Mouse (Mus musculus) testis, postnatal 10 days (tissue): ENCODE measurements at regions not wholly inside any gene's neighbourhood (a gene's known extent, or its start where the extent isn't known, plus 50 kb on each side); places are given as distances from the start of the nearest gene placed in this dataset.
A peak's percentile ranks its signal among the peaks of the same experiment; 100 is the strongest.

Experiments
- DNase-seq: peaks from one replicate; pipeline ENCODE4 v3.0.0; 2021; ENCODE audit warnings: low spot score

GRCm38 (mm10) chr2:170294657-170295056 lies 133.0 kb downstream of the Bcas1 start:
- no peak for DNase-seq

- no peak for DNase-seq
Measured at GRCm38 (mm10) chr2:170291841-170292655, 135.6 kb downstream of the Bcas1 start.

- DNase-seq: no peak
Measured at GRCm38 (mm10) chr2:170289378-170289960, 138.2 kb downstream of the Bcas1 start.

DNA sequence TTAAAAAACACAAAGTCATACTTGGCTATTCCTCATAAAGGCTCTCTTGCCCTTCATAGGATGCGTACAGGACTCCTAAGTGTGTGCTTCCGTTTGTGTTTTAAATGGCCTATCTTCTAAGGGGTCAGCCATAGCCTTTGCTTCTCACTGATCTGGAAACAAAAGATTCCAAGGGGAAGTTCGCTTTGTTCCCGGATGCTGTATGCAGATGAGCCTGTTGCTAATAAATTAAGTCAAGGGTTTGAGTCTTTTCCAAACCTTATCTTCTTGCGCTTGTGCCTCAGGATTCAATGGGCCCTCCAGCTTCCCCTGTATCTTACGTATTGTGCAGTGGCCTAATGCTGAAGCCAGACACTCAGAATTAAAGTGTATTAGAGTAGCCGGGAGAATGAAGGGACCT lies 138.9 kb downstream of the Bcas1 start:
- no peak for DNase-seq

DNA sequence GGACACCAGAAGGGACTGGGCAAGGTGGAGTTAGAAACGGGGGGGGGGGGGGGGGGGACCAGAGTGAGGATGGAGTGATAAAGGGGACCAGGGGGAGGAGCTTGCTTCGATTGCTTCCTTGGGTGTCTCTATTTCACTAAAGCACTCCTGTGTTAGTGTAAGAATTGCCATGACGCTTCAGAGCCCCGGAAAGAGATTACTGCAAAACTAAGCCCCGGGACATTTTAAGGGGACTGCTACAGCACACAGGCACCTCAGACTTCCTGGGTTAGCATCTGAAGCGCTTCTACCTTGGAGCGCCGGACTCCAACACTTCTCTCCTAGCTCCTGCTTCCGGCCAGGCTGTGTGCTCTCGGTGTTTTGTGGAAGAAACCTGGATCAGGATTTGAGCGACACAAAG lies 139.4 kb downstream of the Bcas1 start:
- no peak for DNase-seq

DNA sequence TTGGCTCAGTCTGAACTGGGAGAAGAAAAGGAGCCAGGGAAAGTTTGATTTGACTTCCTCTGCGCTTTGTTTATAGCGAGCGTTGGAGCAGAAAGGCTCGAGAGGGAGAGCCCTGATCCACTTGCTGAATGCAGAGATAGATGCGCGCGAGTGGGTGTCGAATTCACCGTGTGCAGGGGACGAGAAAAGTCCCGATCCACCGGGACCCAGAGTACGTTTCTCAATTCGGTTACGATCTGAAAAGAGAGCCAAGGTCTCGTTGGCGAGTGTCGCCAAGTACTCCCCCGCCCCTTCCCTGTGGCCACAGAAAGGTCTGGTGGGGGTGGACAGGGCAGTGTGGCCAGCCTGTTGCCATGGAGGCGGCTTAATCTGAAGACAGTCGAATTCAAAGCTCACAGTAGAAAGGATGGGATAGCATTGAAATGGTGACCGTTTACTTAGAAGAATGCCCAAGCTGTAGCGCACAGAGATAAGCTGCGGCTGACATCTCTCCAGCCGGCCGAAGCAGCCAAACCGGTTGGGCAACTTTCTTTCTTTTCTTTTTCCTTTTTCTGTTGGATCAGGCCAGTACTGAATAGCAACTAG lies 139.5 kb upstream of the Zfp217 start:
- peak; percentile 75 for DNase-seq

GRCm38 (mm10) chr2:170286773-170287172 lies 138.9 kb upstream of the Zfp217 start:
- DNase-seq: no peak

DNA sequence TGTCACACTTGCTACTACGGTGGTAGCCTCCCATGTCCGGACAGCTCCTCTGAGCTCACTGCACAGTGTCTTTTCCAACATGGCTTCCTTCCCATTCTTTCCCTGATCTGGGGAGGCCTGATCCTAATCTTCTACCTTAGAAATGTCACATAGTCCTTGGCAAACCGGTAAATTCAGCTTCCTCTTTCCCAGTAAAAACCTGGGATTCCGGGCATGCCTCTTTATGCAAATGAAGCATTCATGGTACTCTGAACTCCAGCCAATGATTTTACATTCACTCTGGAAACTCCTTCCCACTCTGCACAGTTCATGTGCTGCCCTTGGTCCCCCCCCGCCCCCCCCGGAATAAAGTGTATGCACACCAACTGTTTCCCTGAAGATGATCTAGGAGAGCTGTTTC lies 134.6 kb upstream of the Zfp217 start:
- DNase-seq: no peak

DNA sequence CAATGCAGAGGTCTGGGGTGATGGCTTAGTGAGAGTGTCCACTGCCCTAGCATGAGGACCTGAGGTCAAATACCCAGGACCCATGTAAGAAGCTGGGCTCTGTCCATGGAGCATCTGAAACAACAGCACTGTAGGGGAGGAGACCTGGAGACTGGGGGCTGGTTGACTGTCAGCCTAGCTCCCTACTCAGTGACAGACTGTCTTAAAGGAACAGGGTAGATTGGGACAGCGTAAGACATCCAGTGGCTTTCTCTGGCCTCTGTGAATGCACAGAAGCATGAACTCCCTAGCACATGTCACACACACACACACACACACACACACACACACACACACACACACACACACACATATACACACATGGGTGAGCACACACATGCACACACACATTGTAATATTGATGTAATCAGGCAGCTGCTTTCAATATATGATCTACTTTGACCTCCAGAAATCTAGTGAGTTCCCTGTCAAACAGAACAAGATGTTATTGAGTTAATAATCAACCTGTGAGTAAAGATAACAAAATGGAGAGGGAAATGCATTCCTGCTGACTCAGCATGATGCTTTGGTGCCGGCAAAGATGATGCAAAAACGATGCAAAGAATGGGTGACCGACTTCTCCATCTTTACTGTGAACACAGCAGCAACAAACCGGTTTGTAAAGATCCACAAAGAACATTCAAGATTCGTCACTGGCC lies 133.6 kb upstream of the Zfp217 start:
- no peak for DNase-seq

GRCm38 (mm10) chr2:170280733-170281132 lies 132.8 kb upstream of the Zfp217 start:
- DNase-seq: no peak

- DNase-seq: no peak
Measured at GRCm38 (mm10) chr2:170277896-170278295, 130.0 kb upstream of the Zfp217 start.

GRCm38 (mm10) chr2:170277182-170277767 lies 129.4 kb upstream of the Zfp217 start:
- no peak for DNase-seq

DNA sequence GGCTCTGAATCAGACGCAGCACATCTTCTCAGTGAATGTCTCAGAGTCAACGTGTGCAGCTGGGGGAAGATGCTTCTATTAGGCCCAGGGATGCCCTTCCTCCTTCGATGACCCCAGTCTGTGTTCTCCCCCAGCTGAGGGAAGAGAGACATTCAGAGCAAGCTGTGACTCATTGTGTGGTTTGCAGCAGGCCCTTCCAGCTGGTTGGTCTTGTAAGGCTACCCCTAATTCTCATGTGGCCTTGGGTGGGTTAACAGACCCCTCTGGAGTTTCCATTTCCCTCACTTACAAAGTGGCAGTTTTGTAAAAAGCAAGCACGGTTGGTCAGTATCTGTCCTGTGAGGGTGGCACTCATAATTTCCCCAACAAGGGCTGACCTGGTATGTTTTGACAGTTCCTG lies 127.8 kb upstream of the Zfp217 start:
- no peak for DNase-seq

DNA sequence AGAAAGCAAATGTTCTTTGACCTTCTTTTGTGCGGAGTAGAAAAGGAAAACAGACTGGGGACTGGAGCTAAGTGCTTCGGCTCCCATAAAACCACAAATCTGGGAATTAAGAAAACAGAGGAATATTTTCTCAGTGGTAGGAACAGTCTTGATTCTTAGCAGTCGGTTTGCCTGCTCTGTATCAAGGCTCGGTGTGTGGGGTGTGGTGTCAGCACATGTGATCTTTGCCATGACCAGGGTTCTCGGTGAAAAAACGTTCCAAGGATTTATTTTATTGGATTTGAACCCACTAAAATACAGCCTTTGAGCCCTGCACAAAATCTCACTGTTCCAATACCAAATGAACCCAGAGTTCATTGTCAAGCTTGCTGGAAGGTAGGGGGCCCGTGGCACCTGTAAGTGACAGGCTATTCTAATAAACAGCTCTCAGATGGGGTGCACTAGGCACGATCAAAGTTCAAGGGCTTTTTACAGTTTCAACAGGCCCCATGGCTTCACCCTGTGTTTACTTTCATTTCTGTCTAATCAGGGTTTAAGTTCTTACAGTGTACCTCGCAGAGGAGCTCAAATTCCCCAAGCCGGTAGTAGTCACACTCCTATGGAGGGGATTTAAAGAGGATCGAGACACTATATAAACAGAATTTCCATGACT lies 122.1 kb upstream of the Zfp217 start:
- DNase-seq: no peak

- no peak for DNase-seq
Measured at GRCm38 (mm10) chr2:170268080-170268479, 120.2 kb upstream of the Zfp217 start.

DNA sequence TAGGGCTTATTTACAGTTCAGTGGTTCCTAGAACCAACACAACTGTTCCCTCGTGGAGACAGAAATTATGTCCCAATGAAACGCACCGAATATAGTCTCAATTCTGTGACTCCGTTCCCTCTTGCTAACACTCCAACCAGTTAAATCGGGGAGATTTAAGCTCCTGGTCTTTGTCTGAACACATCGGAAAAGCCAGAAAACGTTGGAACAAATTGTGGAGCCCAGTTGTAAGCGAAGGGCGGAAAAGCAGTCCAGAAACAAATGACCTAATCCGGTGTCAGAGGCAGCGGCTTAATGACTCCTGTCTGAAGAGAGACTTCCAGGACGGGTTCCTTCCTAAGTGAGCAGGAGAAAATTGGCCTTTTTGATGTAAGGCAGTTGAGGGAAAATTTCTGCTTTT lies 119.2 kb upstream of the Zfp217 start:
- DNase-seq: no peak

DNA sequence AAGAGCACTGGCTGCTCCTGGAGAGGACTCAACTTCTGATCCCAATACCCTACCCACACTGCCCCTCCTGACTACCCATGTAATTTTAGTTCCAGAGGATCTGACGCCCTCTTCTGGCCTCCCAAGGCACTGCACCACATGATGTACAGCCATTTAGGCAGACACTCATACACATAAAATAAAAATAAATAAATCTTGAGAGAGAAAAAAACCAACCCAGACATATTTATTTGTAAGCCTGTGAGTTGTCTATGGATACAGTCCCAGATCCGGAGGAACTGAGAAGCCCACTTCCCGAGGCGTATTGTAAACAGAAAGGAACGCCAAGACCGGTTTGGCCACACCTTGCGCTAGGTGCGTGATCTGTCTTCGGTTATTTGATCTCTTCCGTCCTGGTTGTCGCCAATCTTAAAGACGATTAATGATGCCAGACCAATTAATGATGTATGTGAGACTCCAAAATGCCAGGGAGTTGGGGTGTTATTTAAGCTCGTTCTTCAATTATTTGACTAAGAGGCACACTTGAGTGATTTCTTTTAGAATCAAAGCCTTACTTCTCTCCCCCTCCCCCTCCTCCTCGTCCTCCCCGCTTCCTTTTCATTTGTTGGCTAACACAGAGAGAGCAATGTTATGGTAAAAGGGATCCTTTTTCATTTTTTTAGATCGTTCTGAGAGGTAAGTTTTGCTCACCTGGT lies 118.7 kb upstream of the Zfp217 start:
- peak; percentile 64 for DNase-seq

- DNase-seq: no peak
Measured at GRCm38 (mm10) chr2:170263594-170263993, 115.7 kb upstream of the Zfp217 start.

DNA sequence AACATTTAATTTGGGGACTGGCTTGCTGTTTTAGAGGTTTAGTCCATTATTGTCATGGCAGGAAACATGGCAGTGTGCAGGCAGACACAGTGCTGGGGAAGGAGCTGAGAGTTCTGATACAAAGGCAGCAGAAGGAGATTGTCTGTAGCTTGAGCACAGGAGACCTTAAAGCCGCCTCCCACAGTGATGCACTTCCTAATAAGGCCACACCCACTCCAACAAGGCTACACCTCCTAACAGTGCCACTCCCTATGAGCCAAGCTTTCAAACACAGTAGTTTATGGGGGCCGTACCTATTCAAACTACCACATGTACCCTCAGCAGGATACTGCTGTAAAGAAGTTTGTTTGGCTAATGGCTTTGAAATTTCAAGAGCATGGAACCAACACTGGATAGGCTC lies 113.3 kb upstream of the Zfp217 start:
- no peak for DNase-seq

DNA sequence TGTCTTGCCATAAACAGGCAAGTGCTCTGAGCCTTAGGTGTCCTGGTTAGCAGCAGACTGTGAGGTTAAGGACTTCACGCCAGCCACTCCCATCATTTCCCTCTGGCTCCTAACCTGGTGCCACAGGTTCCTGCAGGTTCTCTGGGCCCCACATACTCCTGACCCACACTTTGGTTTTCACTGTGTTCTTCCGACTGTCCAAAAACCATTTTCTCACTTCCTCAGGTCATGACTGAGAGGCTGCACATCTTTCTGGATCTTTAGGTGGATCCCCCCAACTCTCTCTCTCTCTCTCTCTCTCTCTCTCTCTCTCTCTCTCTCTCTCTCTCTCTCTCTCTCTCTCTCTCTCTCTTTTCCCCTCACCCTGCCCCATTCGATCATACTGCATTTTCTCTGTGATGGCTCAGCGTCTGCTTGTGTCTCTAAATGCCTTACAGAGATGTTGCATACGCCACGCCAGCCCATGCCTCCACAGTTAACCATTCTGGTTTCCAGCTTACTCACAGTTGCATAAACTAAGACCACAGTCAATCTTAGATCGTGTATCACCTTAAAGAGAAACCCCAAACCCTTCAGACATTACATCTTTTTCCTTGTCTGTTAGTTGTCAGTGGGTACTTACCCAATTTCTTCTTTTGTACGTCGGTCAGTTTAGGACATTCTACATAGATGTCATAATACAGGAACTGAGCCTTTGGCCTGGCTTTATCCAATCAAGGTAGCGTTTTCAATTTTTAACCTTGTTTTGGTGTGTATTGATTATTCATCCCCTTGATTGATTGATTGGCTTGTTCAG lies 112.0 kb upstream of the Zfp217 start:
- DNase-seq: no peak

DNA sequence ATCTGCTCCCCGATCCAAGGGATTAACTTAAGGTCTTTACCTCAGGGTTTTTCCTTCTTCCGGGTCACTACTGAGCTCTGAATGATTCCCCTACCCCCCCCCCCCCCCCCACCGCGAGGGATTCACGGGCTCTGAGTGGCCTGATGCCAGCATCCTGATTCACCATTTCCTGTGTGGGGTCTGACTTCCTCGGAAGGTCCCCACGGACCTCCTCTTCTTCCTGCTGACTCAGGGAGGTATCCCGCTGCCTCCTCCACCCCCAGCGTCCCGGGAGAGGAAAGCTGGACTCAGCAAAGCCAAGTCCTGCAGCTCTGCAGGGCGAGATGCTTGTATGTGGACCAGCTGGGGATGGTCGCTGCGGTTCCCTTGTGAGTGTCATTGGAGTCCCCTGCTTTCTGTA lies 110.5 kb upstream of the Zfp217 start:
- no peak for DNase-seq
